Mouse (Mus musculus) T-helper 17 cell (primary cell): ENCODE results near the gene S100pbp.

Experiments
- in situ Hi-C, 2 experiments: fragments of 300-600 bp; cut with MboI, MseI; formaldehyde crosslinking; loops; 1 replicate in 1 of 2; 2 replicates in 1 of 2; pipeline ENCODE4 v1.15.1; 2025; ENCODE audit warnings: high pct_unique_total_duplicates in 2 of 2

Gene S100pbp

GRCm38 (mm10) chr4:129107348-129107899, 82.1 kb downstream of the S100pbp start:
- in situ Hi-C loops: loop anchor here in 1 of 2 experiments (25.0 kb wide), 1 partner anchor 1455 kb away; the partner anchor contains the start of gene Nkain1

- in situ Hi-C loops: loop anchor here in 1 of 2 experiments (25.0 kb wide), 1 partner anchor 1456 kb away; the partner anchor contains the start of gene Nkain1
These were observed 83.5 kb downstream of the S100pbp start for GRCm38 (mm10) chr4:129106073-129106472.

GRCm38 (mm10) chr4:129105356-129105755, 84.2 kb downstream of the S100pbp start, which contains the start of gene Tmem54:
Gene Tmem54 (plus strand): TSS chr4:129105548.
- in situ Hi-C loops: loop anchor here in 1 of 2 experiments (25.0 kb wide), 1 partner anchor 1457 kb away; the partner anchor contains the start of gene Nkain1

- in situ Hi-C loops: loop anchor here in 1 of 2 experiments (25.0 kb wide), 1 partner anchor 1460 kb away; the partner anchor contains the start of gene Nkain1
These were observed 87.2 kb downstream of the S100pbp start for GRCm38 (mm10) chr4:129102133-129102829.
